Mouse (Mus musculus) adrenal gland, postnatal 25 days (tissue): ENCODE measurements around the gene 1700029H14Rik. TPM values are rescaled to one million over a fixed set of nuclear protein-coding genes. Genes with fewer than 3 reads are reported as not detected.

Experiments used
- DNase-seq: peaks from one replicate; pipeline ENCODE4 v3.0.0; 2021; ENCODE audit warnings: mixed read lengths
- long read RNA-seq: library from polyadenylated mRNA; stranded (forward); transcript quantifications from one replicate; pipeline ENCODE4 v2.0.0, GENCODE M21; 2021
- total RNA-seq: library from RNA; stranded (reverse); gene quantifications from 2 replicates; pipeline ENCODE4 v1.2.3, GENCODE M21; 2021

Gene 1700029H14Rik
- total RNA-seq: not detected in 2 replicates
- long read RNA-seq: 0 reads

DNA sequence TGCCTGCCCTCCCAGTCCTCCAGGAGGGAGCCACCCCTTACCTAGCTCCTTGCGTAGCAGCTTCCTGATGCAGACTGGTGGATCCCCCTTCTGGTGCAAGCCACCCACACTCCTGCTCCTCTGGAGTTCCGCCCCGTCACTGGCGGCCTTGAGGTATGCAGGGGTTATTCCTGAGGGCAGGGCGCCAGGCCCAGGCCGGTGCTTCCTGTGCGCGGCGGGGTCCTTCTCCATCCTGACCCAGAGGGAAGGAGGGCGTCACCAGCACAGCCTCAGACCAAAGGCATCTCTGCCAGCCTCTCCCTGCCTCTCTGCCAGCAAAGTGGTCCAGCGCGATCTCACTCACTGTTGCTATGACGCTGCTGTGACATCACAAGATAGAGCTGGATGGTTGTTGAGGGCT, at the start of gene 1700029H14Rik:
TSS of gene 1700029H14Rik (minus strand) at position 344 of the 400 bp plus-strand sequence.
- DNase-seq: peak; percentile 45

DNA sequence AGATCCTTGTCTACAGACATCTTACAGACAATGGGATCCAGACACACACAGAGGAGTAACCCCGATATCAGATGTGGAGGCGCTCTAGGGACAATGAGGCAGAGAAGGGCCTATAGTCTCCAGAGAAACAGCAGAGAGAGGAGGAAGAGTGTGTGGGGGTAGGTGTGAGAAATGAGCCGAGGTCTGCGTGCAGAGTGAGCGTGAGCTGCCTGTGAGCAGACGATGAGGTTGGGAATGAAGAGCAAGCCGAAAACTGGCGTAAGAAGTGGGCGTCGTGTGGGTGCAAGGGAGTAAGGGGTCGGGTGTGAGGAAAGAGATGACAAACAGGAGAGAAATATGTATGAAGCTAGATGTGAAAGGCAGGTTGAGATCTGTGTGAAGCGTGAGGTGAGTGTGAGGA, 49.4 kb upstream of the 1700029H14Rik start:
- DNase-seq: no peak

DNA sequence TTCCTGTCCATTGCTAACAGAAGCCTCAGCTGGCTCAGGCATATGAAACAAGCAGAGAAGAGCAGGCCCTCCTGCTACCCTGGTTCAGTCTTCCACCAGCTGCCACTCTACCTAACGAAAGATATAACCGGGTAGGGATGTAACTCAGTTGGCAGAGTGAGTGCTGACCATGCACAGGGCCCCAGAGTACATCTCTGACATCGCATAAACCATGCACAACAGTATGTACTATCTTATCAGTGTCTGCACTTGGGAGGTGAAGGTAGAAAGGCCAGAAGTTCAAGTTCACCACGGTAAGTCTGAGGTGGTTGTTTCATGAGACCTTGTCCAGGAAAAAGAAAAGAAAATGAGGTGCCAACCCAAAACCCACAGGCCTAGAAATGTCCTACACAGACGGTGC, 47.7 kb upstream of the 1700029H14Rik start:
- DNase-seq: no peak

DNA sequence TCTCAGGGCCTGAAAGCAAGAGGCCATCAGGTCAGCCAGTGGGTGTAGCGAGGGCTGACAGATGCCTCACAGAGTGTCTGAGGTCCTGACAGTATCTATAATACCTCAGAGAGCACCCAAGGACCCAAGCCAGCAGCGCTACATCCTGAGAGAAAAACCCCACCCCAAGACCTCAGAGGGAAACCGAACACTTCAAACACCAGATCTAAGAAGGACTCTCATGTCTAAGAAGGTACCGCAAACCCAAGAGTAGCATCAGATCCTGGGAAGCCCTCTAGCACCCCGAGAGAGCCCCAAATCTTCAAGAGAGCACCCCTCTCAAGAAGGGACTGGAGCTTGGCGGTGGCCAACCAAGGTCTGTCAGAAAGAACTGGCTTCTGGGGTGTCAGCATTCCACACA, 46.7 kb upstream of the 1700029H14Rik start:
- DNase-seq: no peak

DNA sequence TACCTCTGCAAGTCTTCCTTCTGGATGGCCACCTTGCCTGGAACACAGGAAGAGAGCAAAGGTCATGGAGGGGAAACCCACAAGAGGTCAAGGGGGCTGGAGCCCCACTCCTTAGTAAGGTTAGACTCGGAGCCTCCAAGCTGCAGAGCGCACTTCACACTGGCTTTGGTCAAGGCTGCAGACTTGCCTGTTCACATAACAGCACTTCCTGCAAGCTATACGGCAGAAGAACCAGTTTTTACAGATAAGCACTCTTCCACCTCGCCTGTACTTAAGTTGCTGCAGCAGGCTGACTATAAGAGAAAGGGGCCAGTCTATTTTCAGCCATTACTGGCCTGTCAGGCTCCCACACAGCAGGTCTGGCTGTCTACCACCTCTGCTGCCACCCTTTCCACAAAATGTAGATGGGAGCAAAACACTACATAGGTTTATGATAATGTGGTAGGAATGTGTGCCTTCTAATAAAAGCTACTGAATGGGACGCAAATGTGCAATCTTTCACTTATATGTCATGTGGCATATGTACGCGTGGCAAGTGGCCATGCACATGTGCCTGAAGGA, 43.7 kb upstream of the 1700029H14Rik start:
- DNase-seq: no peak

DNA sequence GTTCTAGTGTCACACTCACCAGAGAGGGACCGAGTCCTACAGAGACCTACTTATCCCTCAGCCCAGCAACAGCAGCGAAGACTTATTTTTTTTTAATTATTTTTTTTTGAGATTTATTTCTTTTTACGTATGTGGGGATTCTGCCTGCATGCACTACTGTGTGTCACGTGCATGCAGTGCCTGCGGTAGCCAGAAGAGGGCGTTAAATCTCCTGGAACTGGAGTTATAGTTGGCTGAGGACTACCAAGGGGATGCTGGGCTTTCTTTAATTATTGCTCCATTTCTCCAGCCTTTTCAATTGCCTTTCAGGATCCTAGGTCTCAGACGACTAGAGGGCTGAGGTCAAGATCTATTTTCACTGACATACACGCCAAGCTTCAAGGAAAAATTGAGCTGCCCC, 40.4 kb upstream of the 1700029H14Rik start:
- peak; percentile 47 for DNase-seq

DNA sequence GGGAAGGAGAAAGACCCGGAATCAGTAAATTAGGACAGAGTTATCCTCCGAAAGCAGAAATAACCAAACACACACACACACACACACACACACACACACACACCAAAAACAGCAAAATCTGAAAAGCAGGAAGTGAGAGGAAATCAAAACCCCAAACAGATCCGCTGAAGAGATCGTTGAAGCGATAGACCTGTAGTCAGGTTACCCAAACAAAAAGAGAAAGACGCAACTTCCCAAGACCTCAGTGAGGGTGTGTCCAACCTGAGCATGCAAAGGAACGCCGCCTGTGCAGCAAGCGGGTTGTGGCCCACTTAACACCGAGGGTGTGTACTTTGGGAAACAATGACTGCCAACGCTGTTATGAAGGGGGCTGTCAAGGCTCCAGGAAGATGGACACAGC, 38.9 kb upstream of the 1700029H14Rik start:
- no peak for DNase-seq

DNA sequence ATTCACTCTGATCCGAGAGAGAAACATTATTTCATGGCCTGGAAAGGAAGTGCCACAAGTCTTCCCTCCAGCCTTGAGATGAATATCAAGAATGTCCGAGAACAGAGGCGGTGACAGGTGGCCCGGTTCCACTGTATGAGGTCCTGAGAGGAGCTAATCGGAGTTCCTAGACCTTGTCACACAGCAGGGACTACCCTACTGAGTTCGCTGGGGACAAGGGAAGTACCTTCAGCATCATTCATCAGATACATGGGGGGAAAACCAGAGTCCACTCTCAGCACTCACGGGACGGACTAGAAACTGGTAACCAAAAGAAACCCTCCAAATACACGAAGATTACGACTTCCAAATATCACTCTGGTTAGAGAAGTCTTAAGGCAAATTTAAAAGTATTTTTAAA, 38.5 kb upstream of the 1700029H14Rik start:
- no peak for DNase-seq

DNA sequence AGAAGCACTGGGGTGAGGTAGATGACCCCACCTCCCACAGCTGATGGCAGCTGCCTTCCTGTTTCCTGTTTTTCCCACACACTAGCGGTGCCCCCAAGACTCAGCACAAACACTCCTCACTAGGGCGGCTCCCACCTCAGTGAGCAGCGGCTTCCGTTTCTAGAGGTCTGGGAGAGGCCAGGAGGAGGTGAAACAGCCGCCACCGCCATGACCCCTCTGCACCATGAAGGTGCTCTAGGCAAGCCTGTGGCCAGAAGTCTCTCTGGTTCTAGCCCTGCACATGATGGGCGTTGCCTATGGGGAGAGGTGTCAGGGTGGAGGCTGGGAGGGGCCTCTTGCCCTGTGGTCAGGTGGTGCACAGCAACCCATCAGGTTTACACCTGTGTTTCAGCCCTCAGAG, 37.9 kb upstream of the 1700029H14Rik start:
- DNase-seq: peak; percentile 16

DNA sequence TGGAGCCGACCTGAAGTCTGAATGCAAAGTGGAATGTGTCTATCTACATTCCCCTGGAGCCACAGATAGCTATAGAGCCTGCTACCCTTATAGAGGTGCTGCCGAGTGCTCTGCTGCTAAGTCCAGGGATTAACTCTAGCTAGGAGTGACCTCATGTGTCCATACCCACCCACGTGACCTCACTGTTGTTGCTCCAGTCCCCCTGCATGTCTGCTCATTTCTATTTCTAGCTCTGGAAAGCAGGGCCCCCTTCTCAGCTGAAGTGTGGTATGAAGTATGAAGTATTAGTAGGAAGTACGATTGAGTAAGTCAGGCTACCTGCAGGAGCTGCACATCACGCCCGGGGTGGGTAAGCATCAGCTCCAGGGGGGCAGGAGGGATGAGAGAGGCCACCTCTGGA, 35.5 kb upstream of the 1700029H14Rik start:
- DNase-seq: no peak

DNA sequence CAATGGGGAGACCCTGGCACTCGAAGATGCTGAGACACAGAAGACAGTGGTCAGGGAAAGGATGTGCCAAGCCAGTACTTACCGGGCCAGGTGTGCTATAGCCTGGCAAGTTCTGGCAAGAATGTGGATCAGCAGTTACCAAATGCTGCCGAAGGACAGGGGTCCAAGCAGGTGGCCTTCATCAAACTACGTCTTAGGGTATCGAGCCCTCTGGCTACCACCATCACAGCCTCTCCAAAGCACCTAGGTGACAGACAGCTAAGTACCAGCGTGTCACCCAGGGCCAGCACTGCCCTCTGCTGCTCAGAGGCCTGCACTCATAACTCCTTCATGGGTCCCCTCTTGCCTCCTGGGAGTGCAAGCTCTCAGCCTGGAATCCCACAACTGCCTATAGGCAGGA, 33.6 kb upstream of the 1700029H14Rik start:
- DNase-seq: no peak

DNA sequence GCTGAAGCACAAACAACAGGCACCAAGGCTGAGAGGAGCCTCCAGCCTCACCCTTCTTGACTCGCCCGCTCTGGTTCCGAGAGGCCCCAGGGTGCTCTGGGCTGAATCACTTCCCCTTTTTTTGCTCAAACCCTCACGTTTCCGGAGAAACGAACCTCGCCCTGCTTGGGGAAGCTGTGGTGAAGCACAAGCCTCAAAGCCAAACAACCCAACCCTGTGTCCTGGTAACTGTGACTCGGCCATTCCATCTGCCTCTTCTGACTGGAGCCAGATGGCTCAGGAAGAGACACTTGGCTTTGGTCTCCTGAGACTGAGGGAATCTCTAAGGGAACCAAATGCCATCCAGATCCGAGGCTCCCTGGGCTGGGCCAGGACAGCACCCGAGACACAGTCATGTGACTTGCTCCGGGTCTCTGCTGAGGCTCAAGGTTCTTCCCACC, 32.6 kb upstream of the 1700029H14Rik start:
- no peak for DNase-seq

DNA sequence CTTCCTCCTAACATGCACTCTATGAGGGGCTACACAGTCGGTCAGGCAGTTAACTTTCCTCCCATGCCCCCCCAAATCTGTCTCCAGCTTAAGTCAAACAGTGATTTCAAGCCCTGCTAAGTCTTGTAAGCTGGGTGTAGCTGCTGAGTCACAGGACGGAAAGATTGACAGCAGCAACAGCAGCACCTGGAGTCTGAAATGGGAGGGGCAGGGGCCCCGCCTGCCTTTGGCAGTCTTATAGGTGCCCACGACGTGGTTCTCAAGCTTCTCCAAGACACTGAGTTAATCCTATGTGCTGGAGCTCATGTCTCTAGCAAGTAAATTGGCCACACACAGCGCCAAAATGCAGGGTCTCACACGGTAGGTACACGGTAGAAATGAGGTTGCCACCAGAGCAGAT, 31.1 kb upstream of the 1700029H14Rik start:
- DNase-seq: no peak

DNA sequence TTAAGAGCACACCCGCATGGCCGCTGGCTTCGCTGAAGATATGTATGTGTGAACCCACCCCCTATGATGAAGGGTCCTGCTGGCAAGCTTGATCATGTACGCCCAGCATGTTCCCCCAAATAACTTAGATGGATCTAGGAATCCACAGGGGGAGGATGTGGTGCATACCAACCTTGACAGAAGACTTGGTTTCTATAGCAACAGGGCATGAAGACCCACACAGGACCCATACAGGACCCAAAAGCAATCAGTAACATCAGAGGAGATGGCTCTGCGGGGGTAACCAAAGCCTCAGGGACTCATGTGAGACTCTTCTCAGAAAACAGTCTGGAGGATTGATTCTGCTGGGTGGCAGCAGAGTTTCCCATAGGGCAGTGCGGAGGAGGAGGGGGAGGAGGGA, 29.0 kb upstream of the 1700029H14Rik start:
- DNase-seq: no peak

DNA sequence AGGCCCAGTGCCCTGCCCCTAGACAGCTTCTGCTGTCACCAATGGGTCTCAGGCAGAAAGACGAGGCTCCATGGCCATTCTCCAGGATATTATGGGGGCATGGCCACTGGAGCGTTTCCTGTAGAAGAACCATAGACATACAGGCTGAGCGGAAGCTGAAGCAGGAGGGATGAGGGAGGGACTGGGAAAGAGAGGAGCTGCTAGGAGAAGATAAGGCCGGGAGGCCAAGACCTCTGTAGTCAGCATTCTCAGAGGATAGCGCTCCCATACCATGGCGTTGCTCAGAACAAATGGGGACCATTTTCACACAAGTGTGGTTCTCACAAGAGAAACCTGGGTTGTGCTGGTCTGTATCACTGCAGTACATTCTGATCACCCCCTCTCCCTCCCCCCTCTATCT, 26.8 kb upstream of the 1700029H14Rik start:
- DNase-seq: no peak

DNA sequence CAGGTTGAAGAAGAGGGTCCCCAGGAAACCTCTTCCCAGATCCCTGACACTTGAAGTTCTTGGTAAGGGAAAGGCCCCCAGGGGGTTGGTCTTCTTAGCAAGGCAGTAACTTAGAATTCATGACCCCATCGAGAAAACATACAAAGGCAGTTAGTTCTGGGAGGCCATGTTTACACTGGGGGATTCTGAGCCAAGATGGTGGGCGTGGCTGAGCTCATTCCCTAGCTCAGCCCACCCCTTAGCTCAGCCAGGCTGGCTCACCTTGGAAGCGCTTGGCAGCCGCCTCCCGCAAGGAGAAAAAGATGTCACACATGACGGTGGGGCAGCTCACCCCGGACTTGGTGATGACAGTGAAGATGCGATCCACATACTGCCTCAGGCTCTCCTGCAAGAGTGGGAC, 22.4 kb upstream of the 1700029H14Rik start:
- no peak for DNase-seq

DNA sequence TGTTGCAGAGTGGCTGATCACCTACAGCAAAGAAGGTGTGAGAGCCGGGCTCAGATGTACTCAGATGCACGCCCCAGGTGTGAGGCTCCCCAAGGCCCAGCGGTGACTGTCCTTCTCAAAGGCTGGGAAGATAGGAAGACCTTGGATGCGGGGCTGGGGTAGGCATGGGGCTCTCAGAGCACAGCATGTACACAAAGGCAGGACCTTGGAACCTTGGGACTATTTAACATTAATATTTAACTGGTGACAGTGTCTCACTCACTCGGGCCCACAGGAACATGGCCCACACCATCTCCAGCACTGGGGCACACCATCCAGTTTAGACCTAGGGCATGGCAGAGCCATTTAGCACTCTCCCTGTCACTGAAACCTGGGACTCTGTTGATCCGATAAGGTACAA, 15.6 kb upstream of the 1700029H14Rik start:
- no peak for DNase-seq

DNA sequence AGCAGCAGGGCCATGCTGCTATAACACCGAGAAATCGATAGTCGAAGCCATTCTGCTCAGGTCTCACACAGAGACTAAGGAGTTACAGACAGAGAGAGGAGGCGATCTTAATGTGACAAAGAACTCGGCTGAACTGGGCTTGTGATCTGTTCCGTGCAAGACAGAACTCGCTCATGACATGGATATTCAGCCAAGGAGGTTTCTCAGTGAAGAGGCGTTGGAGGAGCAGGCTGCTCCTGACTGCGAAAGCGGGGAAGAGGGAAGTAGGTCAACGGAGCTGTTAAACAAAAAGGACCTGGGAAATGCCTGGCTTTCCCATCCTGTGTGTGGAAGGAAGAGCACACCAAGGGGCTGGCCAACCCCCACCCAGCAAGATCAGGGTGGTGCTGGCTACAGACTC, 9.7 kb upstream of the 1700029H14Rik start:
- DNase-seq: no peak

DNA sequence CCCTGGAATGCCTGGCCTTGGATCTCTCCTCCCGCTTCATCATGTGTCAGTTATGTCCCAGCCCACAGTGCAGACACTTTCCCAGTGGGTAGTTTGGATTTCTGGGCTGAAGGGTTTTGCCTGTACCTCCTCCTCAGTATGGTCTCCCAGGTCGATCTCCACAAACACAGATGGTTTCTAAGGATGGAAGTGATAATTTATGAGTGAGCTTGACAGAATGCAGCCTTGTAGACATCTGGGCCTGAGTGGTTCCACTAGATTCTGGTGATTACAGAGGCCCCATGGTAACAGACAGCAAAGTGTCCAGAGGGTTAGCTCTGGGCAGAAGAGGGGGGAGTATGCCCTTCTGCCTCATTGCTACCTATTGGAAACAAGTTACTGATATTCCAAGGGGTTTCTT, 4.7 kb downstream of the 1700029H14Rik start:
- DNase-seq: no peak

DNA sequence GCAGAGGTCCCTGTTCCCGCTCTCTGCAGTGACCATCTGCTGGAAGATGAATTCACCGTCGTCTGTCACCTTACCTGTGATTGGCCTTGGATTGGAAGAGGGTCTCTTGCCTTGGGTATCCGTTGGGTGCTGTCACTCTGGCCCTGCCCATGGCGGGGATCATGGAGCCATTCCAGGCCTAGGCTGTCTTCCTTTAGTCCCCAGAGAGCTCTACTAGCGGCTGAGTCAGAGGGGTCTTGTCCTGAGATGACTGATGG, 10.8 kb downstream of the 1700029H14Rik start:
- no peak for DNase-seq

DNA sequence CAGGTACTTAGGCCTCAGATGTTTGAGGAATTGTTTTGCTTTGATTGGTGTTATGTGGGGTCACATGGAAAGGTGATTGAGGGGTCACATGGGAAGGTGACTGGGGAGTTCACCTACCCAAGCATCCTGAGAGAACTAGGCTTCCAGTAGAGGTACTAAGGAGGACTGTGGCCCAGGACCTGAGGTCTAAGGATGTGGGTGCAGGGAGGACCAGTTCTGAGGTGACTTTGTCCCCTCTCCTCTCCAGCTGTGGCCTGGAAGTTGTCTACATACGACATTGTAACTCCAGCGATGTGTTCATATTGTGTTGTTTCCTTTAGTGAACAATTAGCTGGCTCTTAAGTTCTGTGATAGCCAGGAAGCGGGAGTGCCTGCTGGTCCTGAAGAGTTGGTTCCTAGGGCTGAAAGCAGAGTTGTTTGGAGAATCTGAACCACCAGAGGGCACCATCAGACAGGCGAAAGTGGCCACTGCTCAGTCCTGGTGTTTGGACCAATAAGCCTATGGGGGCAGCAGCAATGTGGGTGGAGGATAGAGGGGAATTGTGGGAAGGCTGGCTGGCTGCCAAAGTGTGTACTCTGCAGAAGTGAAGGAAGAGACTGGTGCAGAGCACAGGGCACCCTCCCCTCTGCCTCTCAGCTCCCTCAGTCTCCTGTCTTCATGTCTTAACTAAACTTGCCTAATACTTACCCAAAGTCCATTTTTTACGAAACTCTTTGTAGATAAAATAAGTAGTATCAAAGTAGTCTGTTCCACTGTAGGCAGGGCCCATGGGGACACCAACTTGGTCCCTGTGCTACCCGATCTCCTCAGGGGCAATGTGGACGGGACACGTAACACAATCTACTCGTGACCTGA, 11.3 kb downstream of the 1700029H14Rik start:
- DNase-seq: peak; percentile 82

DNA sequence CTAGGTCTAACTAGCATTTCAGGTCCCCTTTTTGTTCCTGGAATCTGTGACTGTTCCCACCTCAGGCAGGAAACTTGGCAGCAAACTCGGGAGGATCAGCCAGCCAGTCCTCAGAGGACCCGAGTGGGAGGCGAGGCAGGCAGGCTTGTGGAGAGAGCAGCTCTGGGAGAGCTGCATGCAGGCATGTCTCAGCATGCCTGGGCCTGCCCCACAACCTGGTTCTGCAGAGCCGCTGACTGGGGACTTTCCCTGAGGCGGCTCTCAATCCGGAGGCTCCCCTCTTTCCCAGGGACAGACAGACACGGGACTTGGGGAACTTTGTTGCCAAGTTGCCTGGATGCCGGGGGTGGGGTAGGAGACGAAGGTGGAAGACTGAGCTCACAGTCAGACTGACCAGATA, 13.4 kb downstream of the 1700029H14Rik start:
- DNase-seq: peak; percentile 17

DNA sequence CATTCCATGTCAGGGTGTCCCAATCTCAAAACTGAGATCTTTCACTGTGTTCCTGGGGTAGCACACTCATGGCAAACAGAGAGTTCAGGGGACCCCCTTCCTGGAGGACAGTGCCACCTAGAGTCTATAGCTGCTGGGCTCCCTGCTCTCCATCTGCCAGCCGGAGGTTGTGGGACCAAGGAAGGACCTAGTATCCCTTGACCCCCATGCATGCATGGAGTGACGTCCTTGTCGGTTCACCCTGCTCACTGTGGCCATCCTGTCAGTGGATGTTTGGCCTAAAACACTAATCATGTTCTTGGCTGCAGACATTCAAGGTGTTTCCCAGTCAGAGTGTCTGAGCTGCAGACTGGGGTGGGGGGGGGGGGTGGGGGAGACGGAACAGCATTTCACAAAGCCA, 14.0 kb downstream of the 1700029H14Rik start:
- DNase-seq: peak; percentile 26

DNA sequence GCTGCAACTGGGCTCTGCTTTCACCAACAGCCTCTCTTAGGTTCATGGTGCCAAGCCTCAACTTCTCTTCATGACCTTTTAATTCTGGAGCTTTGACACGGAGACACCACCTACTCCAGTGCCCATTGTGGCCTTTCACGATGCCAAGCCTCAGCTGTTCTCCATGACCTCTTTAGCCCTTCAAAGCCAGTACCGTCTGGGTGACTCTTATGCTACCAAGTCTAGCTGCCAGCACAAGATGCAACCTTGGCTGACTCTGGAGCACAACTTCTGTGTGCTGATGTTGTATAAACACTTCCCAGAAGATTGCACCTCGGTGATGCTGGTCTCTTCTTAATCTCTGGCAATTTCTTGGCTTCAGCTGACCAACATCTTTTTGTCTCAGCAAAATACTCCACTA, 15.8 kb downstream of the 1700029H14Rik start:
- DNase-seq: no peak
